Mouse (Mus musculus) limb, embryonic 13.5 days (tissue): ENCODE data around the gene Slc13a3. TPM values are rescaled to one million over a fixed set of nuclear protein-coding genes. Genes with fewer than 3 reads are reported as not detected.

ENCODE experiments used
- ATAC-seq: fragments of 200-750 bp; cut with Nextera tagmentation; 2 replicates; pipeline ENCODE4 v1.8.0; 2017; ENCODE audit warnings: low read depth, moderate number of reproducible peaks, moderate TSS enrichment; ENCODE audit not compliant: low FRiP score
- H3K27ac ChIP-seq: fragments of 300-500 bp; sonication (generic); 2 replicates; pipeline ENCODE4 v1.5.1; 2015; ENCODE audit warnings: inconsistent platforms, mild to moderate bottlenecking, moderate library complexity
- H3K27me3 ChIP-seq: fragments of 300-500 bp; sonication (generic); 2 replicates; pipeline ENCODE4 v1.6.1; 2015; ENCODE audit warnings: mild to moderate bottlenecking, inconsistent platforms
- H3K36me3 ChIP-seq: fragments of 300-500 bp; sonication (generic); 2 replicates; pipeline ENCODE4 v1.6.1; 2015; ENCODE audit warnings: inconsistent platforms, mild to moderate bottlenecking, moderate library complexity
- H3K4me1 ChIP-seq: fragments of 300-500 bp; sonication (generic); 2 replicates; pipeline ENCODE4 v1.6.1; 2015; ENCODE audit warnings: inconsistent platforms
- H3K4me2 ChIP-seq: fragments of 300-500 bp; sonication (generic); replicated peaks from 2 replicates; pipeline ENCODE4 v1.6.1; 2015; ENCODE audit warnings: inconsistent platforms, mild to moderate bottlenecking, moderate library complexity
- H3K4me3 ChIP-seq: fragments of 300-500 bp; sonication (generic); 2 replicates; pipeline ENCODE4 v1.5.1; 2015; ENCODE audit warnings: moderate library complexity, mild to moderate bottlenecking, inconsistent platforms
- H3K9ac ChIP-seq: fragments of 300-500 bp; sonication (generic); 2 replicates; pipeline ENCODE4 v1.6.1; 2015; ENCODE audit warnings: mild to moderate bottlenecking, inconsistent platforms
- H3K9me3 ChIP-seq: fragments of 300-500 bp; sonication (generic); 2 replicates; pipeline ENCODE4 v1.6.1; 2016; ENCODE audit warnings: inconsistent platforms
- WGBS: fragments of 180-500 bp; shearing (Covaris S2); methylation state at CpG from one replicate; pipeline ENCODE4 v1.1.7; 2015; 5-methylcytosine and 5-hydroxymethylcytosine counted together
- polyA plus RNA-seq: library from polyadenylated mRNA; unstranded; fragments of >200 nt; fragmentation: Nextera tagmentation; extraction: Ambion mirVana; gene quantifications from 2 replicates; pipeline ENCODE4 v1.2.1, GENCODE M21; 2015

Gene Slc13a3
- polyA plus RNA-seq, 1 experiment from 2014 or later = 0.13 TPM

- Histone ChIP-seq H3K9ac (peak overlapping the region; percentile 13; the same call in 1 of the 2 replicates), H3K27me3 (no peaks in the 10 kb centered on the region), H3K4me1 (peaks cover 16% of the 10 kb centered on the region), H3K4me3 (no peak overlapping the region), H3K9me3 (no peaks in the 10 kb centered on the region), H3K4me2 (no peak overlapping the region), H3K36me3 (no peaks in the 10 kb centered on the region), H3K27ac (no peak overlapping the region)
- ATAC-seq = no peak
- 59% methylated on average over 15 of the region's 15 CpGs for WGBS
Measured at GRCm38 (mm10) chr2:165398164-165398785, 74.8 kb downstream of the Slc13a3 start.

- no peaks in the 10 kb centered on the region for H3K9me3 ChIP-seq
- H3K27me3 ChIP-seq = no peaks in the 10 kb centered on the region
- peak overlapping the region; percentile 13; the same call in 1 of the 2 replicates for H3K9ac ChIP-seq
- no peak overlapping the region for H3K4me3 ChIP-seq
- 70% methylated on average over 23 of the region's 23 CpGs for WGBS
- ATAC-seq = no peak
- H3K36me3 ChIP-seq = no peaks in the 10 kb centered on the region
- peak overlapping the region; percentile 52; the same call in 1 of the 2 replicates for H3K27ac ChIP-seq
- H3K4me2 ChIP-seq = peak overlapping the region; percentile 21; the same call in 1 of the 2 replicates
- peaks cover 16% of the 10 kb centered on the region for H3K4me1 ChIP-seq
Measured at GRCm38 (mm10) chr2:165397502-165398163, 75.4 kb downstream of the Slc13a3 start.

DNA sequence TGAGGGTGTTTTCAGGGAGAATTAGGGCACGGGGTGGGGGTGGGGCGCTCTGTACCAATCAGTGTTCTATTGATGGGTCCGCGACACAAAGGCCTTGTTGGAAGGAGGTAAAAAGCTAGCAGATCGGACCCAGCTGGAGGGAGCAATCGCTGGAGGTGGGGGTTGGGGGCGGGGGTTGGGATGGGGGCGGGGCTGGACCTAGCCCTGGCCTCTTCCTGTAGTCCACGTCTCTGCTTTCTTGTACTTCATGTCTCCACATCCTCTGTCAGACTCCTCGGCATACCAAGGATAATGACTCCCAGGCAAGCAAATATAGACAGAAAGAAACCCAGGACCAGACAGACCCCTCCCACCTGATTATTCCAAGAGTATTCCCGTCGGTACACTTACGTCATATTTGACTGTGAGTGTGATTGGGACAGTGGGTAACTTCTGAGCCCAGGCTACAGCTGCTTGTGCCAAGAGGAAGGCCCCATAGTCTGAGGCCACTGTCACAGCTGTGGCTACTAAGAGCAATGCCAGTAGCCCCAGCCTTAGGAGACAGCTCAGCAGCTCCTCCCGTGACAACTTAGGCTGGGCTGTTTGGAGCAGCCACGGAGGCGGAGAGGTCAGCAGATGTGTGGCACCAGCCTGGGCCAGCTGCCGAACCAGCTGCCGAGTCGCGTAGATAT lies 76.1 kb downstream of the Slc13a3 start:
- H3K4me1 ChIP-seq = peaks cover 16% of the 10 kb centered on the region
- peak overlapping the region; percentile 21 for H3K4me2 ChIP-seq
- H3K4me3 ChIP-seq = no peak overlapping the region
- no peaks in the 10 kb centered on the region for H3K9me3 ChIP-seq
- H3K27me3 ChIP-seq = no peaks in the 10 kb centered on the region
- H3K27ac ChIP-seq = peak overlapping the region; percentile 52; the same call in 1 of the 2 replicates
- peak; percentile 43 for ATAC-seq
- 34% methylated on average over 20 of the region's 20 CpGs for WGBS
- H3K36me3 ChIP-seq = no peaks in the 10 kb centered on the region
- H3K9ac ChIP-seq = no peak overlapping the region

GRCm38 (mm10) chr2:165392156-165392555 lies 80.9 kb downstream of the Slc13a3 start:
- Histone ChIP-seq H3K4me2 (no peak overlapping the region), H3K9ac (no peak overlapping the region), H3K27ac (no peak overlapping the region), H3K27me3 (no peaks in the 10 kb centered on the region), H3K4me3 (no peak overlapping the region), H3K36me3 (no peaks in the 10 kb centered on the region), H3K9me3 (no peaks in the 10 kb centered on the region), H3K4me1 (peaks cover 7% of the 10 kb centered on the region)
- no peak for ATAC-seq
- WGBS = 88% methylated on average over 4 of the region's 4 CpGs

DNA sequence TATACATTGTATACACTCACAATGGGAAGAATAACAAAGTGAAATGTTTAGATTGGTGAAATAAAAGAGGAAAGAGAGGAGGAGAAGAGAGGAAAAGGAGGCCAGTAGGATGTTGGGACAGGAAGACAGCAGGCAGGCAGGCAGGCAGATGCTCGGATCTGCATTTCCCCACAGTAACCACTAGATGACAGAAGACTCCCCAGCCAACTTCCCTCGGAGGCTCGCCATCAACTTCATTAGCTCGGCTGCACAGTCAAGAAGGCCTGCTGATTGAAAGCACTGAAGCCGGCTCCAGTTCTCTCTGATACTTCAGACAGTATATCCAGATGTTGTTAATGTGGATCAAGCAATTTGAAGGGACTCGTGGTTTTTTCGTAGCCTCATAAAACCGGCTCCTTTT lies 81.5 kb downstream of the Slc13a3 start:
- Histone ChIP-seq H3K27me3 (no peaks in the 10 kb centered on the region), H3K27ac (no peak overlapping the region), H3K4me2 (no peak overlapping the region), H3K4me1 (peaks cover 6% of the 10 kb centered on the region), H3K9ac (no peak overlapping the region), H3K9me3 (no peaks in the 10 kb centered on the region), H3K36me3 (peaks cover 3% of the 10 kb centered on the region), H3K4me3 (no peak overlapping the region)
- 10% methylated on average over 8 of the region's 8 CpGs for WGBS
- ATAC-seq = no peak; the same call in 1 of the 2 replicates

GRCm38 (mm10) chr2:165389299-165389952 lies 83.6 kb downstream of the Slc13a3 start:
- H3K27ac ChIP-seq = no peak overlapping the region
- no peak for ATAC-seq
- WGBS = 79% methylated on average over 6 of the region's 6 CpGs
- H3K4me1 ChIP-seq = peaks cover 8% of the 10 kb centered on the region
- H3K9ac ChIP-seq = no peak overlapping the region
- no peaks in the 10 kb centered on the region for H3K27me3 ChIP-seq
- H3K9me3 ChIP-seq = no peaks in the 10 kb centered on the region
- no peak overlapping the region for H3K4me3 ChIP-seq
- peaks cover 24% of the 10 kb centered on the region for H3K36me3 ChIP-seq
- no peak overlapping the region for H3K4me2 ChIP-seq

GRCm38 (mm10) chr2:165387844-165388495 lies 85.1 kb downstream of the Slc13a3 start, which contains the start of gene Zfp334:
Gene Zfp334 (minus strand): TSS chr2:165388259.
- peak within 1 kb of the TSS; percentile 83 for H3K4me3 ChIP-seq
- H3K4me1 ChIP-seq = peaks cover 8% of the 10 kb centered on the region
- H3K36me3 ChIP-seq = peaks cover 38% of the 10 kb centered on the region
- ATAC-seq = peak; percentile 92
- peak within 1 kb of the TSS; percentile 82 for H3K4me2 ChIP-seq
- H3K27ac ChIP-seq = peak within 1 kb of the TSS; percentile 77
- H3K27me3 ChIP-seq = no peaks in the 10 kb centered on the region
- H3K9ac ChIP-seq = peak within 1 kb of the TSS; percentile 94
- H3K9me3 ChIP-seq = no peaks in the 10 kb centered on the region
- under 1% methylated on average over 40 of the region's 40 CpGs for WGBS

GRCm38 (mm10) chr2:165387370-165387769 lies 85.7 kb downstream of the Slc13a3 start:
- no peak for ATAC-seq
- Histone ChIP-seq H3K9ac (peak overlapping the region; percentile 94), H3K4me1 (peaks cover 8% of the 10 kb centered on the region), H3K4me2 (peak overlapping the region; percentile 82), H3K27ac (peak overlapping the region; percentile 77; the same call in 1 of the 2 replicates), H3K36me3 (peaks cover 44% of the 10 kb centered on the region), H3K9me3 (no peaks in the 10 kb centered on the region), H3K27me3 (no peaks in the 10 kb centered on the region), H3K4me3 (peak overlapping the region; percentile 83)
- WGBS = 4% methylated on average over 4 of the region's 4 CpGs

GRCm38 (mm10) chr2:165380050-165380449 lies 93.0 kb downstream of the Slc13a3 start:
- no peak overlapping the region for H3K4me2 ChIP-seq
- peaks cover 95% of the 10 kb centered on the region for H3K36me3 ChIP-seq
- peaks cover 23% of the 10 kb centered on the region for H3K9me3 ChIP-seq
- H3K4me1 ChIP-seq = no peaks in the 10 kb centered on the region
- no peak for ATAC-seq
- H3K27me3 ChIP-seq = no peaks in the 10 kb centered on the region
- no peak overlapping the region for H3K9ac ChIP-seq
- no peak overlapping the region for H3K27ac ChIP-seq
- no peak overlapping the region for H3K4me3 ChIP-seq
- 95% methylated on average over 25 of the region's 25 CpGs for WGBS

- peaks cover 12% of the 10 kb centered on the region for H3K9me3 ChIP-seq
- H3K27ac ChIP-seq = no peak overlapping the region
- H3K4me3 ChIP-seq = no peak overlapping the region
- H3K36me3 ChIP-seq = peaks cover 65% of the 10 kb centered on the region
- ATAC-seq = no peak
- no peaks in the 10 kb centered on the region for H3K27me3 ChIP-seq
- 89% methylated on average over 4 of the region's 4 CpGs for WGBS
- H3K4me2 ChIP-seq = no peak overlapping the region
- H3K4me1 ChIP-seq = no peaks in the 10 kb centered on the region
- no peak overlapping the region for H3K9ac ChIP-seq
Measured at GRCm38 (mm10) chr2:165376001-165376400, 97.0 kb downstream of the Slc13a3 start.

DNA sequence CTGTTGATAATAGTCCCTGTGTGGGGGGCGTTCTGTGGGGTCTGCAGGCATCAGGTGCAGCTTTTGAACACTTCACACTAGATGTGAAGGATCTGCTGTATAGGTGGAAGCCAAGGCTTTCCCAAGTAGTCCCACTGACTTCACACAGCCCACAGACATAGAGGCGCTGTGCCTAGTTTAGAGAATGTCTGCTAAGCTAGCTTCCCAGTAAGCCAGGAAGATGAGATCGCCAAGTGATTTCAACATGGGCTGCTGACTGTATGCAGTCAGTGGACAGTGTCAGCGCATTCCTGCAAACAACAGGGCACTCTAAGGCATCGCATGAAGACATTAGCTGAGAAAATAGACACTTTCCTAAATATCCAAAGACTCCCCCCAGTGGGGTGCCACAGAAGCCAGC lies 97.6 kb downstream of the Slc13a3 start:
- Histone ChIP-seq H3K4me1 (no peaks in the 10 kb centered on the region), H3K9ac (no peak overlapping the region), H3K9me3 (peaks cover 7% of the 10 kb centered on the region), H3K4me2 (no peak overlapping the region), H3K36me3 (peaks cover 60% of the 10 kb centered on the region), H3K27ac (no peak overlapping the region), H3K27me3 (no peaks in the 10 kb centered on the region), H3K4me3 (no peak overlapping the region)
- no peak for ATAC-seq
- WGBS = 89% methylated on average over 5 of the region's 5 CpGs
